Mouse (Mus musculus) gastrocnemius, postnatal 14 days (tissue): ENCODE results near the gene Ccdc117. TPM values are rescaled to one million over a fixed set of nuclear protein-coding genes. Genes with fewer than 3 reads are reported as not detected.
"Not testable (repeated sequence)": the region's sequence is repeated elsewhere in the genome, so short reads cannot be mapped to it uniquely, and the experiment has no call there.

ENCODE experiments used
- DNase-seq: peaks from one replicate; pipeline ENCODE4 v3.0.0; 2021; ENCODE audit warnings: mixed read lengths
- intact Hi-C: fragments of 180-260 bp; cut with DNase I; formaldehyde crosslinking; loops from one replicate; pipeline ENCODE4 v1.15.1; 2025; ENCODE audit warnings: low total_unique reads
- total RNA-seq, 2 experiments: library from RNA; stranded (reverse); gene quantifications; 2 replicates each; pipeline ENCODE4 v1.2.3; 2021

Ccdc117 gene
- total RNA-seq, 2 experiments from 2014 or later = 11.0 to 11.1 TPM

GRCm38 (mm10) chr11:5515655-5516054, 26.3 kb downstream of the Ccdc117 start:
- DNase-seq = no peak
- intact Hi-C loops = no loop called here

GRCm38 (mm10) chr11:5515196-5515595, 26.8 kb downstream of the Ccdc117 start:
- intact Hi-C loops = no loop called here
- DNase-seq = no peak

GRCm38 (mm10) chr11:5514091-5514490, 27.9 kb downstream of the Ccdc117 start:
- DNase-seq = no peak
- intact Hi-C loops = no loop called here

GRCm38 (mm10) chr11:5512961-5513360, 29.0 kb downstream of the Ccdc117 start:
- DNase-seq = no peak
- intact Hi-C loops = no loop called here

- intact Hi-C loops = no loop called here
- DNase-seq = no peak
Measured at GRCm38 (mm10) chr11:5512099-5512725, 29.8 kb downstream of the Ccdc117 start.

- intact Hi-C loops, DNase-seq: not testable (repeated sequence)
Measured at GRCm38 (mm10) chr11:5510686-5511085, 31.3 kb downstream of the Ccdc117 start.

- DNase-seq = no peak
- intact Hi-C loops = no loop called here
Measured at GRCm38 (mm10) chr11:5510099-5510391, 31.9 kb downstream of the Ccdc117 start.

GRCm38 (mm10) chr11:5509215-5510098, 32.5 kb downstream of the Ccdc117 start:
- DNase-seq = no peak
- intact Hi-C loops = no loop called here

- intact Hi-C loops = no loop called here
- DNase-seq = no peak
Measured at GRCm38 (mm10) chr11:5505856-5506575, 36.0 kb downstream of the Ccdc117 start.

GRCm38 (mm10) chr11:5502351-5503051, 39.5 kb downstream of the Ccdc117 start:
- intact Hi-C loops = no loop called here
- no peak for DNase-seq

GRCm38 (mm10) chr11:5500903-5501741, 40.9 kb downstream of the Ccdc117 start:
- intact Hi-C loops = no loop called here
- no peak for DNase-seq

GRCm38 (mm10) chr11:5499961-5500644, 41.9 kb downstream of the Ccdc117 start:
- intact Hi-C loops = loop anchor here (10.0 kb wide), 1 partner anchor 205 kb away; no protein-coding TSS in a partner anchor
- DNase-seq = no peak

- no peak for DNase-seq
- intact Hi-C loops = loop anchor here (10.0 kb wide), 1 partner anchor 206 kb away; no protein-coding TSS in a partner anchor
Measured at GRCm38 (mm10) chr11:5498931-5499661, 42.9 kb downstream of the Ccdc117 start.

GRCm38 (mm10) chr11:5498422-5498821, 43.6 kb downstream of the Ccdc117 start:
- intact Hi-C loops = loop anchor here (10.0 kb wide), 1 partner anchor 206 kb away; no protein-coding TSS in a partner anchor
- no peak for DNase-seq

- intact Hi-C loops = loop anchor here (10.0 kb wide), 1 partner anchor 208 kb away; no protein-coding TSS in a partner anchor
Measured at GRCm38 (mm10) chr11:5496559-5497248, 45.3 kb downstream of the Ccdc117 start.

GRCm38 (mm10) chr11:5495906-5496305, 46.1 kb downstream of the Ccdc117 start:
- intact Hi-C loops = loop anchor here (10.0 kb wide), 1 partner anchor 209 kb away; no protein-coding TSS in a partner anchor
- no peak for DNase-seq

More at GRCm38 (mm10) chr11:5496559-5497248, 45.3 kb downstream of the Ccdc117 start:
- no peak for DNase-seq
